Mouse (Mus musculus): ENCODE data around the gene Ren1. TPM values are rescaled to one million over a fixed set of nuclear protein-coding genes. Genes with fewer than 3 reads are reported as not detected.

The Ren1 gene
- polyA plus RNA-seq, 1 experiment from 2014 or later = 0.47 TPM

Other genes starting within 250 kb of the Ren1 start
- 35.8 and 49.1 TPM in 2 replicates for gene Ppp1r15b, start 219.4 kb upstream of the Ren1 start, polyA plus RNA-seq (2015; fragmentation: Nextera tagmentation; extraction: Ambion mirVana)
- 1.9 TPM in 2 replicates for gene Plekha6, start 186.3 kb upstream of the Ren1 start, polyA plus RNA-seq (2015; fragmentation: Nextera tagmentation; extraction: Ambion mirVana)
- 6.1 and 8.2 TPM in 2 replicates for gene Golt1a, start 40.7 kb upstream of the Ren1 start, polyA plus RNA-seq (2015; fragmentation: Nextera tagmentation; extraction: Ambion mirVana)
- gene Kiss1, start 28.6 kb upstream of the Ren1 start, polyA plus RNA-seq (2015; fragmentation: Nextera tagmentation; extraction: Ambion mirVana) = not detected in 2 replicates
- 4.3 and 4.8 TPM in 2 replicates for gene Etnk2, start 13.1 kb downstream of the Ren1 start, polyA plus RNA-seq (2015; fragmentation: Nextera tagmentation; extraction: Ambion mirVana)
- gene Sox13, start 73.9 kb downstream of the Ren1 start, polyA plus RNA-seq (2015; fragmentation: Nextera tagmentation; extraction: Ambion mirVana) = 1.3 and 1.5 TPM in 2 replicates

Measured in liver, embryonic 13.5 days (tissue).